Mouse (Mus musculus) urinary bladder, adult 2 months (tissue): ENCODE data around the gene Rnf138rt1. TPM values are rescaled to one million over a fixed set of nuclear protein-coding genes. Genes with fewer than 3 reads are reported as not detected.

Experiments used
- DNase-seq: peaks from one replicate; pipeline ENCODE4 v3.0.0; 2022; ENCODE audit warnings: low spot score
- polyA plus RNA-seq: library from polyadenylated mRNA; depleted of rRNA; stranded (reverse); fragments of >200 nt; gene quantifications from 2 replicates; pipeline ENCODE4 v1.2.3, GENCODE M21; 2012; rRNA removed

Gene Rnf138rt1
- polyA plus RNA-seq = 0.04 TPM in 1 of 2 replicates, not detected in the other

GRCm38 (mm10) chrX:163760617-163761434 is at the start of gene Rnf138rt1:
Rnf138rt1 (minus strand) TSS chrX:163761329.
- DNase-seq = no peak

DNA sequence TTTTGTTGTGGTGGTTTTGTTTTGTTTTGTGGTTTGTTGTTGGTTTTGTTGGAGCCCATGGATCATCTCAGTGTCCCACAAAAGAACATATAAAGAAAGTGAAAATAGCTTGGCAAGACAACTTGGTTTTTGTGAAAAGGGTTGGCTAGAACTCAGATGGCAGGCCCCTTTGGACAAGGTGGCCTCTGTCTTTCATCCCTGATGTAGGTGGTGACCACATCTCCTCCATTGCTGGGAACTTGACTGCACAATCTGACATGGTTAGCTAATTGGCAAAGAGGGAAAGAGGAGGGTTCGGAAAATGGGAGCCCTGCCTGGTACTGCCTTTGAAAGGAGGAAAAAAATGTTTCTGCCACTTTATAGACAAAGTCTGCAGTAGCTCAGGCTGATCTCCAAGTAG is 46.1 kb upstream of the Rnf138rt1 start:
- no peak for DNase-seq

DNA sequence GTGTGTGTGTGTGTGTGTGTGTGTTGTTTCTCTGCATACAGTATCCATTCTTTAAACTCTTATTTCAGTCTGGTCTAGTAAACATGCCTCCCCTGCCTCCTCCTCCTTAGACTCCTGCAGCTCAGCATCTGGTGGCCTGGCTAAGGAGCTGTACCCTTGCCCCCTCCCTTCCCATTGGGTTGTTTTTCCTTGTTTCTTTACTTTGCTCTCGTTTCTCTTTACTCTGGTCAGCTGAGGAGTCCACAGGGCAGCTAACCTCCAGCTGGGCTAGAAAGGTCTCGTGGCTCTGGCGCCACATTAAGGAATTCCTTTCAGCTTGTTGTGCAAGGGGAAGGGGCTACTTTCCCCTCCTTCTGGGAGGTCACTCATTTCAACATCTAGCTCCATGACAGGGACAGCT is 5.2 kb upstream of the Rnf138rt1 start:
- DNase-seq = no peak

DNA sequence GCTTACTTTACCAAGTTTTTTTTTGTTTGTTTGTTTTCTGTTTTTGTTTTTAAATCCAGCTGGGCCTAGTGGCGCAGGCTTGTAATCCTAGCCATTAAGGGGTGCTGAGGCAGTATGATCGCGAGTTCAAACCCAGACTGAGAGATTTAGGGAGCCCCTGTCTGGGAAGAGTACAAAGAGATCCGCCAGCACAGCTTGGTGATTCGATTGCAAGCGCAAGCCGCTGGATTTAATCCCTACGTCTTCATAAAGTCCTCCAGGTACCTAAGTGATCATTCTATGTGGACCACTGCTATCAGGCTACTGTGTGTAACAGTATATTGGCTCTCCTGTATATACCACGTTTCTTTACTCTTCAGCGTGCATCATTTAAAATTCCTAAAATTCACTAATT is 303 bp upstream of the Rnf138rt1 start:
- DNase-seq = no peak

GRCm38 (mm10) chrX:163745996-163746395 is 15.1 kb downstream of the Rnf138rt1 start:
- DNase-seq = no peak

- DNase-seq = no peak
These were observed 17.2 kb downstream of the Rnf138rt1 start for GRCm38 (mm10) chrX:163743896-163744295.

DNA sequence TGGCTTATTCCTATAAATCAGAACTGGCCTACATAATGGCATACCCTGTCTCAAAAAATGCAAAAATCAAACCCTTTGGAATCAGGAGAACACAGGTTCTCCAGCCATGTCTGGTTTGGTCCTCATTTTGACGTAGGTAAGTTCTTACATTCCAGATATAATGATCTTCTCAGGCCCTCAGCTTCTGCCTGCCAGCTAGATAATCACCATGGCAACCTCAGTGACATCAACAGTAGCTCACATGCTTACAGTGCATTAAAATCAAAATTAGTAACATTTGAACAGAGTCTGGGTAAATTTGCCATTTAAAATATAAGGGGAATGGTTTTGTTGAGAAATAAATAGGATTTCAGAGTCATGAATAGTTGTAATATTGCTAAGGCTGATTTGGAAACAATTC is 22.2 kb downstream of the Rnf138rt1 start:
- DNase-seq = no peak

DNA sequence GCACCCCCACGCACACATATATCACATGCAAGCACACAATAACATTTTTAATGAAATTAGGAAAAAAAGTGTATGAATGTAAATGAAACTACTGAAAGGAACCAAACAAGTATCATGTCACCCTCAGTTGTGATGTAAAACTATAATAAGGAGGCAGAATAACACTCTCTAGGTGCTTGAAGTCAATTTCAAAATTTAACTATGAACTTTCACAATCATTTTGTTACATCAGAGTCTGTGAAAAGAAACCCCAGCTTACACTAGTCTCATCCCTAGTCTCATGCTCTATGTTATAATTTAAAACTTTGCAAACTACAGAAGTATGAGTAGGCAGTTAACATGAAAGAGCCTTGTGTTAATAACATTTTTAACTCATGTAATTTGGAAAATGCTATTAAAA is 27.0 kb downstream of the Rnf138rt1 start:
- DNase-seq = no peak

DNA sequence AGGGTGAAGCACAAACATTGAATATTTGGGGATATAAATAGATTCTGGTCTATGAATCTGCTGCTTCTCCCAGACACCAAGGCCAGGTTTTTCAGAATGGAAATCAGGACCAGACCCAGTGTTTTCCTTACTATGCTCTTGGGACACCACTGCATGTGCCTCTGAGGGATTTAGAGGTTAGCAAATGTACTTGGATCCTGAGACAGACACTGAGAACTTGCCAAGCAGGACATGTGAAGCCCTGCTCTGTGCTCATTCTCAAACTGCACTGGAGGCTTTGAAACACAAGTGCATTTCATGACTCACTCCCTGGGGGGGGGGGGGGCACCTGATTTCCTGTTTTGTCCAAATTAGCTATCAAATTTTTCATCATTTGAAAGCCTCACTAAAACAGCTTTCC is 37.5 kb downstream of the Rnf138rt1 start:
- DNase-seq = no peak

DNA sequence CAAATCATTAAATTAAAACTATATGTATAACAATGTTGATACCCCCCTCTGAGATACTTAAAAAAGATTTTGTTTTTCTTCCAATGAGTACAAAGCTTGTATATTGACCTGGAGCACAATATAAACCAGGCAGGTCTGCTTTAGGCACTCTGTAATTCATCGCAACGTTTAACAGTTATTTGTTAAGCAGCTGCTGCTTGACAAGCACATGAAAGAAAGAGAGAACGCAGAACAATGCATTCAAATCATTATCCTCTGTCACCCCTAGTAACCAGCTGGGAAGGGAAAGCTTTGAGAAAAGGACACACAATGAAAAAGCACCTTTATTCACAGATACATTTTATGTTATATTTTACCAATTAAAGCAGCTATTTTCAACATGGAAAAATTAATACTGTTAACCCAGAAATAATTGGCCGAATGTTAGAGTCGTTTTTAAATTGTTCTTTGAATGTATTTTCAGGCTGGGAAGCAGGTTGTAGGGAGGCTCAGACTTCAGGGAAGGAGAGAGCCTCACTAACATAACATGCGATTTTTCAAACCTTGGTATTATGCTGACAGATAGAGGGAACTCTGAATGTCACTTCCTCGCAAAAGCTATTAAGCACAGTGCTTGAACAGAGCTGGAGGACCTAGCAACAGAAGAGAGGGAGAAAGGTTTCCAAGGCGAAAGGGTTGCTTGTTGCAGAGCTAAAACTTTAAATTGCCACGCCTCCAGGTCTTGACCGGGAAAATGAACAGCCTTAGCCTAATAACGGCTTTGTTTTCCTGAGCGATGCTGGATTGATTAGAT is 38.1 kb downstream of the Rnf138rt1 start:
- DNase-seq = no peak

DNA sequence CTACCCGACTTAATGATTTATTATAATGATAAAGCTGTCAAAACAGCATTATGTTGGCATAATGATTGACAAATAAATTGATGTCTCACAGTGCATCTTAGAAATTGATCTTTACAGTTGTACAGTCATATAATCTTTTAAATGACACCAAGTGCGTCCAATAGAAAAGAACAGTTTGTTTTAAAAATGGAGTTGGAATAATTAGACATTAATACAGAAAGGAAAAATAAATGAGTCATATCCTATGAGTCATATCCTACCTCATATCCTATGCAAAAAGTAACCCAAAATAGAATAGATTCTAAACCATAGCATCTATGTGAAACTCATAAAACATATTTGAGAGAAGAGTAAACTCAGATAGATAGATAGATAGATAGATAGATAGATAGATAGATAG is 40.5 kb downstream of the Rnf138rt1 start:
- DNase-seq = no peak

Other genes with a start within 250 kb of the Rnf138rt1 start
- gene Grpr, start 211.7 kb downstream of the Rnf138rt1 start, polyA plus RNA-seq = not detected in 2 replicates
- 15.3 and 16.6 TPM in 2 replicates for gene Ap1s2, start 147.7 kb upstream of the Rnf138rt1 start, polyA plus RNA-seq
- 20.6 and 24.1 TPM in 2 replicates for gene Zrsr2, start 197.3 kb upstream of the Rnf138rt1 start, polyA plus RNA-seq